Mouse (Mus musculus): ENCODE data around the gene Sema4d.

DNA sequence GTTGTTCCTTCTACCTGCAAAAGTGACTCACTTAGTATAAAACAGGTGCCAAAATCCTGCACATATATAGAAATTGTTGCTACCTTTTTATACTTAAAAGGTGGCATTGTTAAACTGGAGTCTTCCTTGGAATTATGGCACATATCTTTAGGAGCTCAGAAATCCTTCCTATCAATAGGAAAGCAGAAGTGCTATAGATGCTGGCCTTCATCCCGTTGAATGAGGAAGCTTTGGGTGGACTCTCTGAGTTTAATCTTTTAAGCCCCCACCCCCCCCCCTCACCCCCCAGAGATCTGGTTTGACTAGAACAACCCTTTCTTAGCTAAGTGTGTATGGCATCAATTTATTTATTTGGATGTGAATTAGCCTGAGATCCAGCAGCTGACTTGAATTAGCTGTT lies 143.8 kb downstream of the Sema4d start:
- TF ChIP-seq ZC3H11A (IDR thresholded peaks at IDR 0.05; ENCODE audit: borderline replicate concordance, low read depth, low read length) (no peak), MAFK (IDR thresholded peaks at IDR 0.05; ENCODE audit: insufficient read depth, low read depth, low read length) (no peak), ZNF384 (IDR thresholded peaks at IDR 0.05; ENCODE audit: low read depth, low read length) (no peak), CHD2 (IDR thresholded peaks at IDR 0.05; ENCODE audit: low read depth, low read length) (no peak)
